Mouse (Mus musculus): ENCODE results near the gene Psmb4.
"Not testable (repeated sequence)": the region's sequence is repeated elsewhere in the genome, so short reads cannot be mapped to it uniquely, and the experiment has no call there.

The Psmb4 gene

GRCm38 (mm10) chr3:94886316-94887224 is at the start of gene Psmb4:
Psmb4 (minus strand) TSS chr3:94886961.
- DNase-seq, result peak; percentile 75

GRCm38 (mm10) chr3:94936147-94936546 is 49.4 kb upstream of the Psmb4 start:
- DNase-seq, result not testable (repeated sequence)

DNA sequence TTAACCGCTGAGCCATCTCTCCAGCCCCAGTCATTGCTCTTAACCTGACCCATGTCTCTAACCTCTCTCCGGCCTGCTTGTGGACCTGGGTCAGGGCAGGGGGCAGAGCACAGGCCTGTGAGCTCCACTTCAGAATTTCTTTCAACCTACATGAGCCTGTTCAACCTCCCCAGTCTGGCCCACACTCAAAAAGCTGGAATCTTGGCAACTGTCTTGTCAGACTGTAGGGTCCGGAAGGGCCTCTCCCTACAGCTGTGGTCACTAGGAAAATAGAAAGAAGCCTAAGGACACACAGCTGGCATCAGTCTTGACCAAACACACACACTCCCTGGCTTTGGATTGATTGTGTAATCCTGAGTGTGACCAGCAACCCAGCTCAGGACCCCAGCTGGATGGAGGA is 48.6 kb upstream of the Psmb4 start:
- DNase-seq, result not testable (repeated sequence)

GRCm38 (mm10) chr3:94934564-94934963 is 47.8 kb upstream of the Psmb4 start:
- not testable (repeated sequence) for DNase-seq

- DNase-seq, result not testable (repeated sequence)
Measured at GRCm38 (mm10) chr3:94933604-94934003, 46.8 kb upstream of the Psmb4 start.

- peak; percentile 22 for DNase-seq
Measured at GRCm38 (mm10) chr3:94932809-94933564, 46.2 kb upstream of the Psmb4 start, which contains the start of gene Selenbp1. Selenbp1 (plus strand) TSS chr3:94933056.

GRCm38 (mm10) chr3:94932279-94932678 is 45.5 kb upstream of the Psmb4 start:
- DNase-seq, result not testable (repeated sequence)

- DNase-seq, result not testable (repeated sequence)
Measured at GRCm38 (mm10) chr3:94931427-94932082, 44.8 kb upstream of the Psmb4 start.

GRCm38 (mm10) chr3:94930386-94931266 is 43.9 kb upstream of the Psmb4 start:
- DNase-seq, result not testable (repeated sequence)

DNA sequence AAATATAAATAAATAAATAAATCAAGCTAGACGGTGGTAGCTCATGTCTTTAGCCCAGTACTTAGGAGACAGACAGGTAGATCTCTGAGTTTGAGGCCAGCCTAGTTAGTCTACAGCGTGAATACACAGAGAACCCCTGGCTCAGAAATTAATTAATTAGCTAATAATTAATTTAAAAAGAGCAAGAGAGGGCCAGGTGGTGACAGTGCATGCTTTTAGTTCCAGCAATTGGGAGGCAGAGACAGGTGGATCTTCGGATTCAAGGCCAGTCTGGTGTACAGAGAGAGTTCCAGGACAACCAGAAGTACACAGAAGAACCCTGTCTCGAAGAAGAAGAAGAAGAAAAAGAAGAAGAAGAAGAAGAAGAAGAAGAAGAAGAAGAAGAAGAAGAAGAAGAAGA is 42.2 kb upstream of the Psmb4 start:
- DNase-seq, result not testable (repeated sequence)

GRCm38 (mm10) chr3:94926301-94926736 is 39.6 kb upstream of the Psmb4 start:
- not testable (repeated sequence) for DNase-seq

DNA sequence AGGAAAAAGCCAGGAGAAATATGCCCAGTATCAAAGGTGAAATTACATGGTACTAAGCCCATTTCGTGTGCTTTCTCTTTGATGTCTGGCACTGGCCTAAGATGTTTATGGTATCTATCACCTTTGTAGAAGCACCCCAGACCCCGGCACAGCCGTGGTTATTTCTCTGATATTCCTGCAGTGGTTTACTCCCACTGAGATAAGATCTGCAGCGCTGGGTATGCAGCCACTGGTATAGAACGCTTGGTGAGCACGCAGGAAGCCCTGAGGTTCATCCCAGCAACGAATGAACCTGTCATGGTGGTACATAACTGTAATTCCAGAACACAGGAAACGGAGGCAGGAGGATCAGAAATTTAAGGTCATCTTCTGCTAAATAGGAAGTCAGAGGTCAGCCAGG is 37.9 kb upstream of the Psmb4 start:
- DNase-seq, result no peak

DNA sequence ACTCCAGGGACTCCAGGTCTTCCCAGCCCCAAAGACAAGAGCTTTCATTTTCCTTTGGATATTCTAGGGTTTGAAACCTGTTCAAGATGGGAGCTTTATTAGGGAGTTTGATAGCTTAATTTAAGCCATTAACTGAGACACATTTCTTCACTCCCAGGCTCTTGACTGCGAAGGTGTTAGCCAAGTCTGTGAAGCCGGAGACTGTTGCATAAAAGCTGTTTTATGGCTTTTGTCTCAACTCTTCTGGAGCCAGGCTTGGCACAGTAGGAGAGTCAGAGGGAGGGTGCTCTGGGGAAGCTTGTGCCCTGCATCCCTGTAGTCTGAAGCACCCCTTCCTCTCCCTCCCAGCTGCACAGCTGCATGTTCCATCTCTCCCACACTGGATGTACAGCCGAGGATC is 35.6 kb upstream of the Psmb4 start:
- DNase-seq, result no peak

DNA sequence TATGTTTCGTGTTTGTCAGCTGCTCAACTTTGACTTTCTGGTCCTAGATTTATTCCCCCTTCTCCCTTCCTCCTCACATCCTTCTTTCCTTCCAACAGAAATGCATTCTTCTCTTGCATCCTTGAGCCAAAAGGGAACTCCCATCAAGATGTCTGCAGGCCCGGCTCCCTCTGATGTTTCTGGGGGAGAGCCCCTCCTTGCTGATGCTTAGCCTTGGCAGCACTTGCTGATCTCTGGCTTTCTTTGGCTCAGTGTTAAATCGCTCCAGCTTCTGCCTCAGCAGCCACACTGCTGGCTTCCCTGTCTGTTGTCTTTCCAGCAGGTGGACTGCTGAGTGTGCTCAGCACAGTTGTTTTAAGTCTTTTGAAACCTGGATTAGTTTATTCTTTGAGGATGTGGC is 34.3 kb upstream of the Psmb4 start:
- DNase-seq, result no peak

DNA sequence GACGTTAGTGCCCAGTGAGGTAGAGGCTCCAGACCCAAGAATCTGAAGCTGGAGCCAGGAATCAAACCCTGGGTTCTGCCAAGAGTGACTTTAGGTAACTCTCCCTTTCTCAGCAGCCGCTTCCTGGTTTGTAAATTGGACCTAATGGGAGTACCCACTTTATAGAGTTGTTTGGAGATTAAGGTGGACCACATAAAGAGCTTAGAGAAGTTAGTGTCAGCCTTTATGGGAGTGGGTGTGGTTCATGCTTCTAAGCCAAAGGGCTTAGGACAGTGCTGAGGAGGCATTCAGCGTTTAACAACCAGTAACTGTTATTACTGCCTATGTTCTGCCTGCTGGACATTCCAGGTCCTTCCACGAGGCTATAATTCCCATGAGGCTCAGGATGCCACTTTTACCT is 32.1 kb upstream of the Psmb4 start:
- DNase-seq, result no peak

DNA sequence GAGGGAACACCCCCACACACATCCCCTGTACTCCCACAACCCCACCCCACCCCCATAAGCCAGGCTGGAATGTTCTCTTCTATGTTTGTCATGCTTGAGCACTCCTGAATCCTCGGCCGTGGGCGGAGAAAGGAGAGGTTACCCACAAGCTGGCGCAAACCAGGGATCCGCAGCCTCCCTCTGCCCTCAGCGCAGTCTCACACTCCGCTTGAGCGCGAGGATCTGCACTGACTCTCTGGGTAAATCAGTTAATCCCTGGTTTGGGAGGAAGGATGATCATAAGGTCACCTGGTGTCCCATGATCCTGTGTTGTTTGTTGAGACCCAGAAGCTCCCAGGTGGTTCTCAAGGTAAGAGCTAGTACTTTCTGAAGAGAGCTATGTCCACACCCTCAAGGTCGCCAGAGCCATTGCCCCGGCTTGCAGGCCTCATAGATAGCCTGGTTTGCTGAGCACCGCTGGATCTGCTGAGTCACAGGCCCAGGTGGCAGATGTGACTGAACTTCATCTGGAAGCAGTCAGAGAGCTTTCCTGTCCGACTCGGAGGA is 31.1 kb upstream of the Psmb4 start:
- peak; percentile 31 for DNase-seq

DNA sequence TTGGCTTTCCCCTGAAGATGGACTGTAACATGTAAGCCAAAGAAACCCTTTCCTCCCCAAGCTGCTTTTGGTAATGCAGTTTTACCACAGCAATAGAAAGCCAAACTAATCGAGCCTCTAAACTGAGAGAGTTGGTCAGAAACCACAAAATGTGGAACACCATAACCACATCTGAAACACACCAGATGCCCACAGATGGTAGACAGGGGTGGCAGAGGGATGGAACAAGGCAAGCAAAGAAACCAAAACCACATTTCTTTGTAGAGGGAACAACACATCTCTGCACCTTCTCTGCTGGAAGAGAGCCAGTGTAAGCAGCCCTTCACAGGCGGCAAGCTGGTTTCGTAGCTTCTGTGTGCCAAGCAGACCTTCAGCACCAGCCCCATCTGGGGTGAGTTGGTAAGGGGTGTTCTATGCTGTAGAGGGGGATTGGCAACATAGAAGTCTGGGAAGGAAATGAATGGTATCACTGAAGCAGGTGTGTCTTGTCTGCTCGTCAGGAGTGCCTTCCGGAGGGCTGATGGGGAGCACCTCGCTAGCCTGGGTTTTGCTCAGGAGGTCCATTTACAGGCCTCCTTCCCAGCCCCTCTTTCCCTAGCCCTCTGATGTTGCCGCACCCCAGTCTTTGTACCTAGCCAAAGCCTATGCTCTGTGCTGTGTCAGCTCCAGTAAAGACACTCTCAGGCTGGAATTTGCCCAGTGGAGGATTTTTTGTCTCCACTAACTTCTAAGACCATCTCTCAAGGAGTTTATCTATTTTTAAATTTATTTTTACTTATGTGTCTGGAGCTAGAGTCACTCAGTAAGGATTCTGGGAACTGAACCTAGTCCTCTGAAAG is 29.4 kb upstream of the Psmb4 start:
- DNase-seq, result no peak

DNA sequence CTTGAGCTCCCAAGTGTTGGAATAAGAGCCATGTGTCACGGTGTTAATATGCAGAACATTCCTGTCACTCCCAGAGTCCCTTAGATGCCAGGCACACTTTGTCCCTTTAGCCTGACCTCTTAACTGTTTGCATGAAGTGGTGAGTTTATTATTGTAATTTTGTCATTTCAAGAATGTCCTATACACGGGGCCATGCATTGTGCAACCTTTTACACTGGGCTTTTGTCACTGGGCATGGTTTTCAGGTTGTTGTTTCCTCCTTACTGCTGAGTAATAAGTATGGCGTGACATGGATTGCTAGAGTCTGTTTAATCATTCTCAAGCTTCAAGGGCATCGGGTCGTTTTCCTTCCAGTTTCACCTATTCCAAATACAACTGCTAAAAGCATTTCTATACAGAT is 27.0 kb upstream of the Psmb4 start:
- DNase-seq, result no peak

- DNase-seq, result no peak
Measured at GRCm38 (mm10) chr3:94911050-94911693, 24.4 kb upstream of the Psmb4 start.

DNA sequence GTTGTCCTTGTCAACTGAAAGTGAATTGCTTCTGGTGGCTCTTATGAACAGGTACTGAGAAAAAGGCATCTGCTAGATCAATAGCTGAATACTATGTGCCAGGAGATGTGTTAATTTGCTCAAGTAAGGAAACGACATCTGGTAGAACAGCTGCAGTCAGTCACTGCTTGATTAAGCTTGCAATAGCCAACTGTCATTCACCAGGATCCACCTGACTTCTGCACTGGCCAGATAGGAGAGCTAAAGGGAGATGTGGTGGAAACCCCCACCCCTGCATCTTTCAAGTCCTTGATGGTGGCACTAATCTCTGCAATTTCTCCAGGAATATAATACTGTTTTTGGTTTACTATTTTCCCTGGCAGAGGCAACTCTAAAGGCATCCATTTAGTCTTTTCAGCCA is 19.7 kb upstream of the Psmb4 start:
- DNase-seq, result no peak
